Mouse (Mus musculus): ENCODE measurements around the gene Nprl2. TPM values are rescaled to one million over a fixed set of nuclear protein-coding genes. Genes with fewer than 3 reads are reported as not detected.

The Nprl2 gene
- polyA plus RNA-seq, 1 experiment from 2014 or later, result 47.5 TPM

- no peak overlapping the region for H3K27ac ChIP-seq
- 91% methylated on average over 5 of the region's 5 CpGs for WGBS
- H3K4me3 ChIP-seq, result no peak overlapping the region
- H3K4me1 ChIP-seq, result peaks cover 18% of the 10 kb centered on the region
- no peaks in the 10 kb centered on the region for H3K9me3 ChIP-seq (replicated peaks)
- no peak for ATAC-seq (ENCODE audit: low FRiP score)
- H3K4me2 ChIP-seq (replicated peaks), result no peak overlapping the region
- peaks cover 27% of the 10 kb centered on the region for H3K36me3 ChIP-seq
- no peaks in the 10 kb centered on the region for H3K27me3 ChIP-seq
- no peak overlapping the region for H3K9ac ChIP-seq
Observed at GRCm38 (mm10) chr9:107586504-107586903, 44.5 kb downstream of the Nprl2 start.

GRCm38 (mm10) chr9:107586974-107587832 is 45.2 kb downstream of the Nprl2 start, which contains the start of gene Ifrd2:
Gene Ifrd2 (plus strand): TSS chr9:107587642.
- H3K4me3 ChIP-seq, result peak within 1 kb of the TSS; percentile 60
- H3K9ac ChIP-seq, result peak within 1 kb of the TSS; percentile 61
- H3K9me3 ChIP-seq (replicated peaks), result no peaks in the 10 kb centered on the region
- peak; percentile 98 for ATAC-seq (ENCODE audit: low FRiP score)
- H3K27ac ChIP-seq, result no peak within 1 kb of the TSS
- peaks cover 13% of the 10 kb centered on the region for H3K4me1 ChIP-seq
- peak within 1 kb of the TSS; percentile 86 for H3K4me2 ChIP-seq (replicated peaks)
- WGBS, result 14% methylated on average over 46 of the region's 46 CpGs
- peaks cover 34% of the 10 kb centered on the region for H3K36me3 ChIP-seq
- H3K27me3 ChIP-seq, result no peaks in the 10 kb centered on the region

GRCm38 (mm10) chr9:107587833-107588639 is 46.0 kb downstream of the Nprl2 start:
- Histone ChIP-seq H3K9ac (peak overlapping the region; percentile 61), H3K4me1 (peaks cover 13% of the 10 kb centered on the region), H3K27me3 (no peaks in the 10 kb centered on the region), H3K27ac (no peak overlapping the region), H3K9me3 (replicated peaks) (no peaks in the 10 kb centered on the region), H3K36me3 (peaks cover 42% of the 10 kb centered on the region), H3K4me3 (peak overlapping the region; percentile 60), H3K4me2 (replicated peaks) (peak overlapping the region; percentile 86)
- ATAC-seq (ENCODE audit: low FRiP score), result no peak; the same call in 1 of the 2 replicates
- 7% methylated on average over 33 of the region's 33 CpGs for WGBS

- no peaks in the 10 kb centered on the region for H3K9me3 ChIP-seq (replicated peaks)
- H3K4me2 ChIP-seq (replicated peaks), result no peak overlapping the region
- WGBS, result 92% methylated on average over 25 of the region's 25 CpGs
- no peak overlapping the region for H3K27ac ChIP-seq
- H3K36me3 ChIP-seq, result peaks cover 41% of the 10 kb centered on the region
- no peak for ATAC-seq (ENCODE audit: low FRiP score)
- no peak overlapping the region for H3K9ac ChIP-seq
- no peak overlapping the region for H3K4me3 ChIP-seq
- no peaks in the 10 kb centered on the region for H3K27me3 ChIP-seq
- peaks cover 13% of the 10 kb centered on the region for H3K4me1 ChIP-seq
Observed at GRCm38 (mm10) chr9:107590058-107590772, 48.2 kb downstream of the Nprl2 start.

- H3K27ac ChIP-seq, result no peak overlapping the region
- no peaks in the 10 kb centered on the region for H3K9me3 ChIP-seq (replicated peaks)
- H3K4me3 ChIP-seq, result no peak overlapping the region
- H3K4me1 ChIP-seq, result peaks cover 13% of the 10 kb centered on the region
- WGBS, result 94% methylated on average over 6 of the region's 6 CpGs
- H3K36me3 ChIP-seq, result peaks cover 41% of the 10 kb centered on the region
- no peaks in the 10 kb centered on the region for H3K27me3 ChIP-seq
- no peak for ATAC-seq (ENCODE audit: low FRiP score)
- H3K4me2 ChIP-seq (replicated peaks), result no peak overlapping the region
- H3K9ac ChIP-seq, result no peak overlapping the region
Observed at GRCm38 (mm10) chr9:107590773-107591060, 48.7 kb downstream of the Nprl2 start.

GRCm38 (mm10) chr9:107593101-107593976 is 51.3 kb downstream of the Nprl2 start:
- ATAC-seq (ENCODE audit: low FRiP score), result no peak
- H3K4me2 ChIP-seq (replicated peaks), result no peak overlapping the region
- H3K4me3 ChIP-seq, result no peak overlapping the region
- no peak overlapping the region for H3K27ac ChIP-seq
- no peak overlapping the region for H3K9ac ChIP-seq
- WGBS, result 81% methylated on average over 11 of the region's 11 CpGs
- no peaks in the 10 kb centered on the region for H3K9me3 ChIP-seq (replicated peaks)
- peaks cover 41% of the 10 kb centered on the region for H3K36me3 ChIP-seq
- no peaks in the 10 kb centered on the region; the same call in 1 of the 2 replicates for H3K27me3 ChIP-seq
- H3K4me1 ChIP-seq, result peaks cover 8% of the 10 kb centered on the region

- WGBS, result 74% methylated on average over 8 of the region's 8 CpGs
- Histone ChIP-seq H3K9ac (no peak overlapping the region), H3K36me3 (peaks cover 41% of the 10 kb centered on the region)
Observed at GRCm38 (mm10) chr9:107594281-107595062, 52.4 kb downstream of the Nprl2 start.

More at GRCm38 (mm10) chr9:107594281-107595062, 52.4 kb downstream of the Nprl2 start:
- Histone ChIP-seq H3K27ac (no peak overlapping the region), H3K4me1 (no peaks in the 10 kb centered on the region), H3K27me3 (no peaks in the 10 kb centered on the region; the same call in 1 of the 2 replicates), H3K4me3 (no peak overlapping the region), H3K9me3 (replicated peaks) (no peaks in the 10 kb centered on the region), H3K4me2 (replicated peaks) (no peak overlapping the region)
- ATAC-seq (ENCODE audit: low FRiP score), result no peak

Other genes starting within 250 kb of the Nprl2 start
- 6.8 and 8.0 TPM in 2 replicates for gene Cish, start 246.2 kb upstream of the Nprl2 start, polyA plus RNA-seq (2016; fragmentation: Nextera tagmentation; extraction: Ambion mirVana)
- gene Hemk1, start 203.9 kb upstream of the Nprl2 start, polyA plus RNA-seq (2016; fragmentation: Nextera tagmentation; extraction: Ambion mirVana), result 12.1 and 14.1 TPM in 2 replicates
- 3.6 and 4.7 TPM in 2 replicates for gene 6430571L13Rik, start 201.6 kb upstream of the Nprl2 start, polyA plus RNA-seq (2016; fragmentation: Nextera tagmentation; extraction: Ambion mirVana)
- 4.6 and 4.7 TPM in 2 replicates for gene Cacna2d2, start 142.6 kb upstream of the Nprl2 start, polyA plus RNA-seq (2016; fragmentation: Nextera tagmentation; extraction: Ambion mirVana)
- gene Tmem115, start 8.3 kb upstream of the Nprl2 start, polyA plus RNA-seq (2016; fragmentation: Nextera tagmentation; extraction: Ambion mirVana), result 48.1 and 50.4 TPM in 2 replicates
- 21.9 and 22.6 TPM in 2 replicates for gene Cyb561d2, start within 50 bp of the Nprl2 start, polyA plus RNA-seq (2016; fragmentation: Nextera tagmentation; extraction: Ambion mirVana)
- 3.6 and 4.3 TPM in 2 replicates for gene Zmynd10, start 5.1 kb downstream of the Nprl2 start, polyA plus RNA-seq (2016; fragmentation: Nextera tagmentation; extraction: Ambion mirVana)
- 37.3 and 39.9 TPM in 2 replicates for gene Rassf1, start 9.3 kb downstream of the Nprl2 start, polyA plus RNA-seq (2016; fragmentation: Nextera tagmentation; extraction: Ambion mirVana)
- 84.8 and 87.0 TPM in 2 replicates for gene Tusc2, start 21.0 kb downstream of the Nprl2 start, polyA plus RNA-seq (2016; fragmentation: Nextera tagmentation; extraction: Ambion mirVana)
- 105 and 109 TPM in 2 replicates for gene Hyal2, start 25.7 kb downstream of the Nprl2 start, polyA plus RNA-seq (2016; fragmentation: Nextera tagmentation; extraction: Ambion mirVana)
- 8.1 and 9.6 TPM in 2 replicates for gene Hyal1, start 34.7 kb downstream of the Nprl2 start, polyA plus RNA-seq (2016; fragmentation: Nextera tagmentation; extraction: Ambion mirVana)
- gene Naa80, start 36.7 kb downstream of the Nprl2 start, polyA plus RNA-seq (2016; fragmentation: Nextera tagmentation; extraction: Ambion mirVana), result 13.5 and 15.0 TPM in 2 replicates
- gene Hyal3, start 38.6 kb downstream of the Nprl2 start, polyA plus RNA-seq (2016; fragmentation: Nextera tagmentation; extraction: Ambion mirVana), result 1.2 and 1.4 TPM in 2 replicates
- gene Ifrd2, start 45.4 kb downstream of the Nprl2 start, polyA plus RNA-seq (2016; fragmentation: Nextera tagmentation; extraction: Ambion mirVana), result 19.5 and 21.9 TPM in 2 replicates
- 5.1 TPM in 2 replicates for gene Sema3b, start 67.0 kb downstream of the Nprl2 start, polyA plus RNA-seq (2016; fragmentation: Nextera tagmentation; extraction: Ambion mirVana)
- 516 and 531 TPM in 2 replicates for gene Gnai2, start 93.1 kb downstream of the Nprl2 start, polyA plus RNA-seq (2016; fragmentation: Nextera tagmentation; extraction: Ambion mirVana)
- gene Slc38a3, start 127.3 kb downstream of the Nprl2 start, polyA plus RNA-seq (2016; fragmentation: Nextera tagmentation; extraction: Ambion mirVana), result 12.5 and 12.9 TPM in 2 replicates
- 1.4 and 2.6 TPM in 2 replicates for gene Gnat1, start 137.5 kb downstream of the Nprl2 start, polyA plus RNA-seq (2016; fragmentation: Nextera tagmentation; extraction: Ambion mirVana)
- gene Sema3f, start 168.2 kb downstream of the Nprl2 start, polyA plus RNA-seq (2016; fragmentation: Nextera tagmentation; extraction: Ambion mirVana), result 26.8 and 28.3 TPM in 2 replicates
- gene Rbm5, start 228.8 kb downstream of the Nprl2 start, polyA plus RNA-seq (2016; fragmentation: Nextera tagmentation; extraction: Ambion mirVana), result 260 and 271 TPM in 2 replicates